Mouse (Mus musculus) thymus, postnatal 10 days (tissue): Measurements from ENCODE around the gene Sgk2.
A peak's percentile ranks its signal among the peaks of the same experiment; 100 is the strongest.

Experiments
- DNase-seq, 2 experiments: peaks; one replicate each; pipeline ENCODE4 v3.0.0; 2021; ENCODE audit warnings: low spot score in 2 of 2

Gene Sgk2

GRCm38 (mm10) chr2:162991394-162992083 is 4.4 kb downstream of the Sgk2 start:
- no peak for DNase-seq

GRCm38 (mm10) chr2:162992084-162992437 is 4.9 kb downstream of the Sgk2 start:
- DNase-seq: no peak

- DNase-seq: no peak
These were observed 6.9 kb downstream of the Sgk2 start for GRCm38 (mm10) chr2:162993881-162994616.

DNA sequence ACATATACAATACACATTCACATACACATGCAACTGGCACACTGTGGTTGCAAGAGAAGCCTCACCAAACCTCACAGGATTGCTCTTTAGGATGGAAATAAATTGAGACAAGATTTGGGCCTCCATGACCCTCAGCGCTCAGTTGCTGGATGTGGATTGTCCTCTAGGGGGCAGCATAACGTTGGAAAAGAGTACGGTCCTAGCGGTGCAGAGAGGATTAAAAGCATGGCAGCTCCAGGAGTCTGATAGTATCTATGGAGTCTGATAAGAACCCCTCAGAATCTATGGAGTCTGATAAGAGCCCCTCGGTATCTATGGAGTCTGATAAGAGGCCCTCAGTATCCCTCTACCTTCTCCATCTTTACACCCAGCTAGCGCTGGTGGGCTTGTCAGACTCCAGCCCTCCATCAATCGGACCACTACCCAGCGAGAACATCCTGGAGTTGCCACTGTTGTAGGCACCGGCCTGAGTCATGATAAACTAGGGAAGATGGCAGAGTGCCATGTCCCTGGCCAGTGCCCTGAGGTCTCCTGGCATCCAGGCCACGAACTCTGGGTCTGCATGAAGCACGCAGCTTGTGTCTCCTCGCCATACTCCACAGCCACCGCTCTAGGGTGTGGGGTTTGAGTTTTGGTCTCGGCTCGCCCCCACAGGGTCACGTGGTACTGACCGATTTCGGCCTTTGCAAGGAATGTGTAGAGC is 11.5 kb downstream of the Sgk2 start:
- peak; percentile 18 to 71 for DNase-seq

DNA sequence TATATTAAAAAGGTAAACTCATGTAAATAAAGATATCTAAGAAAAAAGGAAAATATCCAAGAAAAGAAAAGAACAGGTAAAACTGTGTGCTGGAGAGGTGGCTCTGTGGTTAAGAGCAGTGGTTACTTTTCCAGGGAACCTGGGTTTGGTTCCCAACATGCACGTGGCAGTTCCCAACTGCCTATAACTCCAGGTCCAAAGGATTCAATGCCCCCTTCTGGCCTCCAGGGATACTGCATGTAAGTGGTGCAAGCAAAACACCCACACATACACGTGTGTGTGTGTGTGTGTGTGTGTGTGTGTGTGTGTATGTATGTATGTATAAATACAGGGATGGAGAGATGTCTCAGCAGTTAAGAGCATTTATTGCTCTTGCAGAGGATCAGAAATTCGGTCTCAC is 12.6 kb downstream of the Sgk2 start:
- DNase-seq: peak in 1 of 2 experiments; percentile 28

- no peak for DNase-seq
These were observed 13.9 kb downstream of the Sgk2 start for GRCm38 (mm10) chr2:163001071-163001470.

GRCm38 (mm10) chr2:163007299-163007698 is 20.2 kb downstream of the Sgk2 start:
- no peak for DNase-seq

- peak; percentile 84 to 89 for DNase-seq
These were observed 30.0 kb downstream of the Sgk2 start, which contains the start of gene Ift52 for GRCm38 (mm10) chr2:163016916-163017743. Ift52 (plus strand) TSS chr2:163017354.

DNA sequence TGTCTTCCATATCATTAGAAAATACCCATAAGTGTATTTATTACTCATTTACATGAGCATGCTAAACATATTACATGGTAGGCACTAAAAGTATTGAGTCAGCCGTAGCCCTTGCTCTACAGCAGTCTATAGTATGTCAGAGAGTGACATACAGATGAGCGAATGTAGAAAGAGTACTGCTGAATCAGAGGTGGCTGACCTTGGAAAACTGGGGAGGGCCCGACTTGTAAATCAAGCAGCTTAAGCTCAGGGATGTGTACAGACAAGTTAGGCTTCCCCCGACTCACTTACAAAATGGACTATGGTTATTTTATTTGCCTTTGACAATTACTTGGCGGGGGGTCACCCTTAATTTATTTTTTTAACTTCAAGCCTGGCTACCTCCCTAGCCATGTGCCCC is 44.2 kb downstream of the Sgk2 start:
- no peak for DNase-seq

DNA sequence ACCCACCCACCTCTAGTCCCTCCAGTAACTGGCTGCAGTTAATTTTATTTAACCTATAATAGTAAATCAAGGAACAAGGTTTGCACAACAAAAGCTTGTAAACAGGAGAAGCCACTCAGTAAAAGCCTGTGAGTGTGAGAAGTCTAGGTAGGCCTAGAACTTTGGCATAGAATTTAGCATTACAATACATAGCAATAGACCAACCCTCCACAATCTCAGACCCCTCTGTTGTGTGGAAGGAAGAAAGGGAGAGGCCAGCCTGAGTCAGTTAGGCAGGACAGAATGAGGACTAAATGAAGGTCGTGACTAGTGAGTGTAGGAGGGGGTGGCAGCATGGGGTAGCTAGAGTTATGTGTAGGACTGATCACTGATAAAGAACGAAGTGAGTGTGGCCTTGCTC is 44.6 kb downstream of the Sgk2 start:
- no peak for DNase-seq

DNA sequence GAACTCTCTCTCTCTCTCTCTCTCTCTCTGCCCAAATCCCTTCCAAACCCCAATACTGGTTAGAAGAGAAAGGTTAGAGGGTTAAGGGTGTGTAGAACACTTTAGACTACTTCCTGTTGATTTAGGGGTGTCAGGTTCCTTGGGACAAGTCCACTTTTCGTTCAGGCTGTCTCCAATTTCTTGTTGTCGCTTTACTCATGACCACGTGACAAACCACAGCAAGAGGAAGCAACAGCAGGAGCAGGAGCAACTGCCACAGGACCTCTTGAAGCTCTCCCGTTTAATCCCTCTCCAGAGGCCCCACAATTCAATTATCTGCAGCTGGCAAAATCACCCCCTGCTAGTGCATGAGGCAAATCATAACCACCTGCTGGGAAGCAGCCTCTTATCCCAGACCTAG is 45.5 kb downstream of the Sgk2 start:
- no peak for DNase-seq

DNA sequence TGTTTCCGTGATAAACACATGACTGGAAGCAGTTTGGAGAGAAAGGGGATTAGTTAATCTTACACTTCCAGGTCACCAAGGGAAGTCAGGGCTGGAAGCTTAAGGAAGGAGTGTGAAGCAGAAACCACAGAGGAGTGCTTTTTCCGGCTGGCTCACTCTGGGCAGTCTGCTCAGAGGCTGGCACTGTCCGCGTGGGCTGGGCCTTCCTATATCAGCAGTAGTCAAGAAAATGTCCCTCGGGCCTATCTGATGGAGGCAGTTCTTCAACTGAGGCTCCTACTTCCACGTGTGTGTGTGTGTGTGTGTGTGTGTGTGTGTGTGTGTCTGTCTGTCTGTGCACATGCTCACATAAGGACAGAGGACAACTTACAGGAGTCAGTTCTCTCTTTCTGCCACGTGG is 52.8 kb downstream of the Sgk2 start:
- no peak for DNase-seq

GRCm38 (mm10) chr2:163048125-163048524 is 61.0 kb downstream of the Sgk2 start:
- peak; percentile 16 to 66 for DNase-seq

GRCm38 (mm10) chr2:163049116-163049515 is 62.0 kb downstream of the Sgk2 start:
- no peak for DNase-seq

- no peak for DNase-seq
These were observed 64.6 kb downstream of the Sgk2 start for GRCm38 (mm10) chr2:163051691-163052090.

GRCm38 (mm10) chr2:163052101-163052500 is 65.0 kb downstream of the Sgk2 start:
- no peak for DNase-seq

DNA sequence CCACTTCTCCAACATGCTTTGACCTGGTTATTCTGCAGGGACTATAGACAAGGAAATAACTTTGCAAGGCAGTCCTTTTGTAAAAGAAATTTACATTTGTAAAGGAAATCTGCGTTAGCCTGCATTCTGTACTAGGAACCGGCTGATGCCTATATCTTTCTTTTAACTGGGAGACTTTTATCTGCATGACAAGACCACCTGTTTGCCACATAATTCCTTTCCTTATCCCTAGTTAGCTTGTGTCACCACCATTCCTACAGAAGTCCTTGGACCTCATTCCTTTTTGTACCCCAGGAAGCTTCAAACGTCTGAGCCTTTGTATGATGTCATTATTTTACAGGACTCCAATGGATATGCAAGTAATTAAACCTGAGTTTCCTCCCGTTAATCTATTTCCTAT is 65.7 kb downstream of the Sgk2 start:
- no peak for DNase-seq

DNA sequence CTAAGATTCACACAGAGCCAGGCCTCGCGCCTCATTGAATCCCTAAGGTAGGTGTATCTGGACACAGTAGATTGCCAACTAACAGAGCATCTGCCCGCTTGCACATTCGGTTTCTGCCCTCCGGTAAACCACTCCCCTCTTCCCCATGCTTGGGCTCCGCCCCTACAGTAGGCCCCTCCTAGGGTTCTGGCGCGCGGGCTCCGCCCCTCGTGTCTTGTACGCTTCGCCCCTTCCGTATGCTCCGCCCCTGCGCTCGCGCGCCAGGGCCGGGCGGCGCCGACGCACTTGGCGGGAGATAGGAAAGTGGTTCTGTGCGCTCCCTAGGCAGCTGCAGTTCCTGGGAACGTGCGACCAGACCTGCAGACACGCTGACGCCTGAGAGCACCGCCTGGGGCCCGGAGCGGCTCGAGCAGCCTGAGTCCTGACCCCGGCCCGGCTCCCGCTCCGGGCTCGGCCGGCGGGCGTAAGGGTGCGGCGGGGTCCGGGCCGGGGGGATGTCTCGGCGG is 67.3 kb downstream of the Sgk2 start, which contains the start of gene Mybl2:
TSS of gene Mybl2 (plus strand) at position 353 of the 506 bp plus-strand sequence.
- DNase-seq: peak; percentile 89 to 92

GRCm38 (mm10) chr2:163054891-163055494 is 67.9 kb downstream of the Sgk2 start:
- peak; percentile 7 to 16 for DNase-seq

- no peak for DNase-seq
These were observed 68.6 kb downstream of the Sgk2 start for GRCm38 (mm10) chr2:163055715-163056114.

DNA sequence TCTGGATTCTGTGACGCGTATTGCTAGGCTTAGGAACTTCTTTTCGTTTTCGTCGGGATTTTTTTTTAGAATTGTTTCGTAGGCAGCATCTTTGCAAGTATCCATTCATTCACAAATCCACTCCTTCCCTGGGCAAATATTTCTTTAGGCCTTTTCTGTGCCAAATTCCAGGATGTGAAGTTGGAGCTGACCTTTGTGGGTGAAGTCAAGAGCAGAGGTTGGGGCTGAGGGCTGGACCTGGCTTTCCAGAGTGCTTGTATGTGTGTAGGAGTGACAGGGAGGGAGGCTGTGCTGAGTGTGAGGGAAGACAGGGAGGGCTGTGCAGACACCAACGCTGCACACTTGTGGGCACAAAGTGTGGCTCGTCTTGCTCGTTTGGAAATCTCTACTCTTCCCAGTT is 69.5 kb downstream of the Sgk2 start:
- no peak for DNase-seq
